20 mouse cellular contexts compared by ENCODE assay signal in genomic region chr2:128118971-128119370, GRCm38 (mm10). TPM values are rescaled to one million over a fixed set of nuclear protein-coding genes. Genes with fewer than 3 reads are reported as not detected.
A peak's percentile ranks its signal among the peaks of the same experiment; 100 is the strongest.
DNase-seq lines count a peak whose midpoint lies in the region; ATAC-seq lines count a peak whose summit lies in the region.
"Had no signal": no experiment of that assay in that cellular context is flagged by ENCODE, and none has a peak within 500 bp of the region (broad histone marks: within the 10 kb centered on the region; RNA-seq: fewer than 3 reads in every experiment).

No protein-coding gene starts in this region.

- DNase-seq in heart, adult 11 months: peak; percentile 74
- DNase-seq in heart, postnatal 36 days: no peak
- DNase-seq in heart, embryonic 10.5 days (ENCODE audit: low spot score): peak; percentile 70
- DNase-seq in heart, postnatal 25 days (ENCODE audit: low spot score): no peak
- peak; percentile 22 for DNase-seq in limb, embryonic 10.5 days (ENCODE audit: low spot score)
- DNase-seq: adrenal gland, adult 8-10 months; adrenal gland, postnatal 10 days; adrenal gland, postnatal 14 days; adrenal gland, postnatal 25 days; adrenal gland, postnatal 36 days; B cell, adult 2 months; cerebellum, adult 11 months; cerebellum, adult 11-12 months; cerebellum, adult 18-20 months had no signal

- no peaks in the 10 kb centered on the region for H3K9me3 ChIP-seq in heart, embryonic 10.5 days
- no peaks in the 10 kb centered on the region for H3K9me3 ChIP-seq in limb, embryonic 10.5 days (replicated peaks)
- H3K9me3 ChIP-seq: G1E had no signal

- no peaks in the 10 kb centered on the region for H3K36me3 ChIP-seq in heart, embryonic 10.5 days
- no peaks in the 10 kb centered on the region for H3K36me3 ChIP-seq in limb, embryonic 10.5 days
- H3K36me3 ChIP-seq: G1E had no signal

- peaks cover 24% of the 10 kb centered on the region for H3K4me1 ChIP-seq in heart, embryonic 10.5 days
- peaks cover 27% of the 10 kb centered on the region for H3K4me1 ChIP-seq in limb, embryonic 10.5 days

- H3K4me3 ChIP-seq in heart, embryonic 10.5 days: no peak overlapping the region
- H3K4me3 ChIP-seq in limb, embryonic 10.5 days: no peak overlapping the region

- peaks cover 10% of the 10 kb centered on the region for H3K27me3 ChIP-seq in heart, embryonic 10.5 days (ENCODE audit: insufficient read depth, poor library complexity, severe bottlenecking)
- peaks cover 26% of the 10 kb centered on the region for H3K27me3 ChIP-seq in limb, embryonic 10.5 days (ENCODE audit: low read depth, poor library complexity, severe bottlenecking)
- H3K27me3 ChIP-seq: CH12.LX had no signal

- no peak for ATAC-seq in erythroid progenitor cell, adult 5-6 weeks (replicated peaks; ENCODE audit: low FRiP score, poor library complexity, severe bottlenecking)
- ATAC-seq: activated CD4-positive, CD25-positive, alpha-beta regulatory T cell, adult 4 months; CD4-positive, CD25-positive, alpha-beta regulatory T cell, adult 4 months; Patski had no signal

- no peak overlapping the region for H3K27ac ChIP-seq in heart, embryonic 10.5 days
- no peak overlapping the region for H3K27ac ChIP-seq in limb, embryonic 10.5 days

- intact Hi-C loops in heart, postnatal 36 days (cut with DNase I): no loop called here
- intact Hi-C loops in heart, postnatal 25 days (cut with DNase I): no loop called here

- 87% methylated on average over 9 of the region's 9 CpGs for WGBS in heart, embryonic 10.5 days
- 93% methylated on average over 9 of the region's 9 CpGs for WGBS in limb, embryonic 10.5 days

RNA-seq across cellular contexts. Expression of gene Bcl2l11, which starts 6.9 kb away (rescaled TPM):
- 10 to 100 TPM; 17.7 to 21.9 TPM for total RNA-seq in heart, postnatal 36 days (2021)
- polyA plus RNA-seq in heart, embryonic 10.5 days (2016; fragmentation: Nextera tagmentation; extraction: Ambion mirVana): 16.9 and 17.4 TPM in 2 replicates
- total RNA-seq in heart, postnatal 25 days (2021): 10 to 100 TPM; 15.2 to 18.8 TPM
- 28.4 and 35.9 TPM in 2 replicates for polyA plus RNA-seq in limb, embryonic 10.5 days (2016; fragmentation: Nextera tagmentation; extraction: Ambion mirVana)
- total RNA-seq in erythroid progenitor cell, adult 5-6 weeks (2015; ENCODE audit: low replicate concordance): 6.7 and 13.7 TPM in 2 replicates
- total RNA-seq in erythroid progenitor cell, adult 5-6 weeks (2017; ENCODE audit: low replicate concordance): 17.2 and 20.7 TPM in 2 replicates

Comparison
In these comparisons a context has a peak if more than half of its experiments do, and no peak if none do; other contexts are left out.
1. DNase-seq: peak in heart, adult 11 months (single experiment), heart, embryonic 10.5 days (single experiment) and limb, embryonic 10.5 days (single experiment); none in heart, postnatal 36 days (0 of 2) and heart, postnatal 25 days (single experiment).